Mouse (Mus musculus): ENCODE measurements around the gene Pcdh8. TPM values are rescaled to one million over a fixed set of nuclear protein-coding genes. Genes with fewer than 3 reads are reported as not detected.

The Pcdh8 gene
- total RNA-seq (2022): not detected

DNA sequence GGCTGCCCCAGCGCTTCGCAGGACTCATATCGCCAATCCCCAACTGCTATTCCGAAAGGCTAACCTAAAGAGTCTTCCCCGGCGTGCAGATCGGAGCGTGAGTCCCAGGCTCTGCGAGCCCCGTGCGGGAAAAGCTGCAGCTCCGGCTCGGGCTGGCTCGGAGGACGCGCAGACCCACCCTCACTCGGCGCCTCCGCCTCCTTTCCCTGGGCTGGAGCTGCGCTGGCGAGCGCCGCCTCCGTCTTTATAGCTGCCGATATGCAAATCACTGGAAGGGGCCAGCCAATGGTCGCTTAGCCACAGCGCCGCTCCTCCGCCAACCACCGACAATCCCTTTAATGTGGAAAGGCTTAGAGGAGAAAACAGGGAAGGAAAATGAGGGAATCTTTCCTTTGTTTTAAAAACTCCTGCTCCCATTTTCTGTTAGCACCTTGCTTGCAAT, at the start of gene Pcdh8:
TSS of gene Pcdh8 (minus strand) at position 219 of the 442 bp plus-strand sequence.
- DNase-seq (ENCODE audit: low spot score in 2 of 2): peak in 1 of 2 experiments; percentile 8

DNA sequence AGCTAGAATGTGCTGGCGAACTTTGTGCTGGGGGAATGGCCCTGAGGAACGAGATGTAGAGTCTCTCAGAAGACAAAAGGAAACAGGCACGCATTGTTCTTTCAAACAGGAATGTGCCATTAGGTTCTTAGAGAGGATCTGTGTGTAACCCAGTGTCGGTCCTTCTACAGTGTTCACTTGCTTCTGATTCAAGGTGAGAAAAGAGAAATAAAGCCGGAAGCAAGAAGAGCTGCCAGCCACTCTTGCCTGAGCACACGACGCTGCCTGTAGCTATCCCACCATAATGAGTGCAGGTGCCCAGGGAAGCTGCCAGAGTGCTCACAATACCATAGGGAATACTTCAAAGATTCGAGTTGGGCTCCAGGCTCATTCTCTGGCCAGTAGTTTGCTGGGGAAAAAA, 43.6 kb upstream of the Pcdh8 start:
- no peak for DNase-seq (ENCODE audit: low spot score in 2 of 2)

DNA sequence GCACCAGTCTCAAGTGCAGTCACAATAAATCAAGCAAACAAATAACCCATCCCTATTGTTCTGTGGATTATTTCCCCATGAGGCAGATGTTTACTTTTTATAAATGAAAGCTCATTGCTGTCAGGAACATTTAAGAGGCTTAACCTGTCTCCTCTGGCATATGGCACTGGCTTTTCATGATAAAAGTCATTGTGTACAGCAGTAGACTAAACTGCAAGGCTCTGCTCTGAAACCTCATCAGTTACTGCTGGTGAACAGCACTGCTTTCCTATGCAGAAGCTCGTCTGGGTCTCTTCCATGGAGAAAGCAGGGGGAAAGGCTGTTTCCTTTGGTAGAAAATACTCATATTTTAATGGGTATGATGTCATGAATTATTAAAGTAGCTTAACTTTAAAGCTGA, 43.0 kb upstream of the Pcdh8 start:
- DNase-seq (ENCODE audit: low spot score in 2 of 2): no peak

DNA sequence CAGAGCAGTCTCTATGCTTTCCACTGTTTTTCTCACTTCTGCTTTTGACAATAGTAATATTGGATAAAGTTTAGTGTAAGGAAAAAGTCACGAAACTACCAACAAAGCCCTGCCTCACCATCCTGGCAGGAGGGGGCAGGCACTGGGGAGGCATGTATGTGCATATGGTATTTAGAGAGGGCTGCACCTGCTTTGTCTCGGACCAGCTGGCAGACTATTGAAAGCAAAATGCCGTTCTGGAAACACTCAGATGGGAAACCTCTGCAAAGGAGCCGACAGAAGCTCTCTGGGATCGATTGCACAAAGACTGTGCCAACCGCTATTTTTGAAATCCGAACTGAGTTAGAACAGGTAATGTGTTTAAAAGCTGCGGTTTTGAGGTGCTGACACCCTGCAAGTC, 22.1 kb upstream of the Pcdh8 start:
- no peak for DNase-seq (ENCODE audit: low spot score in 2 of 2)

DNA sequence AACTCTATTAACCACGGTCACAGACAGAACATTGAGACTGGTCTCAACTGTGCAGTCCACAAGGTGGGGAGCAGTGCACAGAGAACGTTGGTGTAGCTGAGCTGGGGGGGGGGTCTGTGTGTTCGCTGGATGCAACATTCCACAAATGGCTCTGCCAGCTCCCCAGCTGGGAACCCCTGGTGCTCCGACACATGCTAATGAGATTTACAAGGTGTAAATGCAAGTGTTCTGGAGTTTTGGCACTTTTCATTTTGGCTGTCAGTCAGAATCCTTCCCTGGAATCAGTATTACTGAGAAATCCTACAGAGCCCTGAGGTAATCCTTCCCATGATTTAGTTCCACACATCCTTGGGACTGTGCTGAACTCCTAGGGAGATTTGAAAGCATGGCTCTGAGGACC, 18.4 kb upstream of the Pcdh8 start:
- no peak for DNase-seq (ENCODE audit: low spot score in 2 of 2)

DNA sequence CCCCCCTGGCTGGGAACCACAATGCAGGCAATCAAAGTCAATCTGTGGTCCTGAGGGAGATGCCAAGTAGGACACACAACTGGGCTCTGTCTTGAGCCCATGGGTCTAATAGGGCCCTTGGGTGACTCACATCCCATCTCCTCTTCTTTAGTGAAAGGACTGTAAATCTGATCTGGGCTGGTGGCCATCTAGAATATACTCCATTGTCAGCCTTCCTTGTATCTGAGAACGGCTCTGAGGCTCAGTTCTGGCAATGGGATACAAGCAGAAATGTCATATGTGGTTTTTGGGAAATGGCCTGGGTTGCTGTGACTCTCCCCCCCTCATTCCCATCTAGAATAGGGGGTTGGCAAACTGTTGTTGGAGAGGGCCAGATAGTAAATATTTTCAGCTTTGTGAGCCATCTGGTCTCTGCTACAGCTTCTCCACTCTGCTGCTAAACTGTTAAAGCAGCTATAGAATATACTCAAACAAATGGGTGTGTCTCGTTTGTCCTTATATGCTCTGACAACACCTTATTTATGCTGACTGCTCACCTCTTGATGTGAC, 17.6 kb upstream of the Pcdh8 start:
- DNase-seq (ENCODE audit: low spot score in 2 of 2): no peak

DNA sequence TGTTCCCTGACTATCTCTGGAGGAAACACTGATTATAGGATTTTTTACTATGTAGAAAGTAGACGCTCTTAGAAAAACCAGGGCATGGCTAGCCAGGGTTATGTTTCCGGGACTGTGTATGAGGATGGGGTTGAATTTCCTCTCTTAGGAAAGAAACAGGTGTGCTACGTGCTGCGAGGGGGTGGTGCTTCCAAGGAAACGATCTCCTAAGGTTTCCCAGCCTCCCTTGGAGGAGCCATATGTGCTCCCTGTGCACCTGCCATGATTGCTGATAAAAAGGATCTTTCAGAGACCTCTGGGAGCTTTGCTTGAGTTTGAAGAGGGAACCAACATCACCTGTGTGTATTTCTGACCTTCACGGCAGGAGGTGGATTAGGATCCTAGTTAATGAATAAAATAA, 16.8 kb upstream of the Pcdh8 start:
- no peak for DNase-seq (ENCODE audit: low spot score in 2 of 2)

DNA sequence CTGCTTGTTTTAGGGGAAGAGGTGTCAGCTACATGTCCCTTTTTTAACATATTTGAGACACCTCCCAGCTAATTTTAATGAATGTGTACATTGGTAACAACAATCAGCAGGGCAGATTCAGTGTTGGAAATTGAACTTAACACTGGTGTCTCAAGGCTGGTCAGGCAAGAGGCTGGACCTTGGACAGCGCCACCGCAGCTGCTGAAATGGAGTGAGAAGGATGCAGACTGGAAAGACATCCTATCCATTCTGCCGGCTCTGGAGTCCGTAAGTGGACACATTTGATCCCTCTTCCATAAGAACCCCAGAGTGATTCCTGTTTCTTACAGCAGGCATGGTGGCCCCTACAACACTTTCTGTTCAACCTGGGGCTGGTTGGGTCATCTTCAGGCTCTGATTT, 14.3 kb upstream of the Pcdh8 start:
- no peak for DNase-seq (ENCODE audit: low spot score in 2 of 2)

DNA sequence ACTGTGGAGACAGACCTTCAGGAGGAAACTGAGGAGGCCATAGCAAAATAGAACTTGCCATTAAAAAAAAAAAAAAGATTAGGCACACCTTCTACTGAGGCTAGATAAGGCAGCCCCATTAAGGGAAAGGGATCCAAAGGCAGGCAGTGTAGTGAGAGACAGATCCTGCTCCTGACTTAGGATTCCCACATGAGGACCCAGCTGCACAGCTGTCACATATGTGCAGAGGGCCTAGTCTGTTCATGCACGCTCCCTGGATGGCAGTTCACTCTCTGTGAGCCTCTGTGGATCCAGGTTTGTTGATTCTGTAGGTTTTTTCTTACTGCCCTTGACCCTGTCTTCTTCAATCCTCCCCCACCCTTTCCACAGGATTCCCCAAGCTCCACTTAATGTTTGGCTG, 9.8 kb upstream of the Pcdh8 start:
- DNase-seq (ENCODE audit: low spot score in 2 of 2): no peak

DNA sequence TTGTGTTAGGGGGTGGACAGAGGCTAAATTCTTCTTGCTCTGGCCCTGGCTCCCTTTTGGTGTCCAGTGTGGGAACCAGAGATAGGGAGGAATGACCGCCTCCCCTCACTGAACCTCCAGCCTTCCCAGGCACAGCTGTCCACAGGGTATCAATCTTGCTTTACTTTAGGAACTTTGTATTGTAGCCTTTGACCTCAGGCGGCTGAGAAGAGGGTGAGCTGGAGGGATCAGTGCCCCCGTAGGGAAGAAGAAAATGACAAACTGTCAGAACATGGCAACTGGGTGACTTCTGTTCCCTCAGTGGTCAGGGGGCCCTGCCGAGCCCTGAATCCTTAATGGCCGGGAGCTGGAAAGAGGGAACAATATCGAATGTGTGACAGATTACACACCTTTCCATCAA, 9.2 kb upstream of the Pcdh8 start:
- no peak for DNase-seq (ENCODE audit: low spot score in 2 of 2)

DNA sequence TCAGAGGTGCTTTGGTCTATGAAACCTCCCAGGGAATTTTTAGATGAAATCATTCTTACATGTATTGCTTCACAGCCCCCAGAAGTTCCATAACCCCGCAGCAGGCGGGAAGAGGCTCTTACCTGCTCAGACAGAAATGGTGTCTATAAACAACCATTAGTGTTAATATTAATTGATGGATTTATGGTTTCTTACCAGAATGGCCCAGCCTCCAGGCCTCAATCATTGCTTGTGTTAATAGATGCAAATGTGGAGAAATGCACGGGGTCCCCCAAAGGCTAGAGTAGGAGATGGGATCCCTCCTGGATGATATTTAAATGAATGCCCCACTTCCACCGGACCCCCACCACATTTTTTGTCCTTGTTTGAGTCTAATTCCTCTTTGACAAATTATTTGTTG, 8.7 kb upstream of the Pcdh8 start:
- no peak for DNase-seq (ENCODE audit: low spot score in 2 of 2)

DNA sequence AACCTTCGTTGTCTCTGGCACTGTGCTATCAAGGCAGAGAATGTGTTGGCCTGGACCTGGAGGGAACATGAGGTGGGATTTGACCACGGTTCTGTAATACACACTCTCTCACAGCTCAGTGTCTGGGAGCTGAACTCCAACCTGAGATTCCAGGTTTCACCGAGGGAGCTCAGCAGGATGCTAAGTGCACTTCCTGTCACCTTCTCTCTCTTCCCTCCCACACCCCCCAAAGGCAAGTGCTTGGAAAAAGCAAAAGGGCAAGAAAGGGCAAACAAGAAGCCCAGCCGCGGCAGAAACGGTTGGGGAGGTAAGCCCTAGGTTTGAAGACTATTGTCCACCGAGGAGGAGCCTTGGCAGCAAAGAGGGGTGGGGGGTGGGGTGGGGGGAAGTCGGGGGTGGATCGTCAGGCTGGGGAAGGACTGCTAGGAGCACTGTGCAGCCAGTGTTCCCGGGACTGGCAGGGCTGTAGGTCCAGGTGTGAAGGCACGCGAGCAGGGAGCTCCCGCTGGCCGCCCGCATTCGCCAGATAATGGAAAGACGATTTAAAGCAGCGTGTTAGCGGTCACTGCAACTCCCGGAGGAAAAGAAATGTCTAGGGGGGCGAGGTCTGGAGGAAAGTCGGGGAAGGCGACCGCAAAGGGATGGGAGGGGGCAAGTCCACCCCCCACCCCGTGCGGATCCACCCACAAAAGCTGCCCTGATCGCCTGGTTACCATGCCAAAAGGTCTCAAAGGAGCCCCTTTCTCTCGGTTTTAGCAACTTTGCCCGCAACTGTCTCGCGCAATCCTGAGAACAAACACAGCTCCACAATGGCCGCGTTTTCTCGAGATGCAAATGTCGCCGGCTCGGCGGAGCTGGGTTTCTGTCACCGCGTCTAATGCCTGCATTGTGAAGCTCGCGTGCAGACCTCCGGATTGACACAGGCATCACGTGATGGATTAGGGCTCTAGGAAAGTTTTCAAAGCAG, 2.6 kb upstream of the Pcdh8 start:
- DNase-seq (ENCODE audit: low spot score in 2 of 2): no peak

DNA sequence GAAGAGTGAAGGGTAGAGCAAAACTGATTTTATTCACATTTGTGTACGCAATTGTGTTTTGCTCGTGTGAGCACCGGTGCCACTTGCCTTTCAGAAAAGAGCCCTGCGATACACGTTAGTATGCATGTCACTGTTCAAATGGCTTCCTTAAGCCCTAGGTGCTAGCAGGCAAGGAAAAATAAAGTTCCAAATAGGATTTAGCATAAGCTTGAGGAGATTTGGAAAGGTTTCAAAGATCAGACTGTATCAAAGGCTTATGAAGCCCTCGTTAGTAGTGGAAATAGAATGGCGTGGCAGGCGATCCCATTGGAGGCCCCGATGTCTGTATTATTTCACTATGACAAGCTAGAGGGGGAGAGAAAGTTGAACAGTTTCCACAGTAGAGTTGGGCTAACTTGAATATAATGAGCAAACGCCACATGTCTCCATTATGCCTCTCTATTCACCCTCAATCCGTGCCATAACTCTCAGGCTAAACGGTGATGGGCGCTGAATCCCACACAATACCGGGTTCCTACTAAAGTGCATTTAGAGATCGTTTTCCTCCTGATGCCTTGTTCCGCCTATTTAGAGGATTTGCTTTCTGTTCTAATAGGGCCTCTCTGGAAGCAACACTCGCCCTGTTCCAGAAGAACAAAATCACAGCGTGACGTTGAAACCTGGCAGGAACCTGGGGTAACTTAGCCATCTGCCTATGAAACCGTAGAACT, 845 bp upstream of the Pcdh8 start:
- DNase-seq (ENCODE audit: low spot score in 2 of 2): no peak

DNA sequence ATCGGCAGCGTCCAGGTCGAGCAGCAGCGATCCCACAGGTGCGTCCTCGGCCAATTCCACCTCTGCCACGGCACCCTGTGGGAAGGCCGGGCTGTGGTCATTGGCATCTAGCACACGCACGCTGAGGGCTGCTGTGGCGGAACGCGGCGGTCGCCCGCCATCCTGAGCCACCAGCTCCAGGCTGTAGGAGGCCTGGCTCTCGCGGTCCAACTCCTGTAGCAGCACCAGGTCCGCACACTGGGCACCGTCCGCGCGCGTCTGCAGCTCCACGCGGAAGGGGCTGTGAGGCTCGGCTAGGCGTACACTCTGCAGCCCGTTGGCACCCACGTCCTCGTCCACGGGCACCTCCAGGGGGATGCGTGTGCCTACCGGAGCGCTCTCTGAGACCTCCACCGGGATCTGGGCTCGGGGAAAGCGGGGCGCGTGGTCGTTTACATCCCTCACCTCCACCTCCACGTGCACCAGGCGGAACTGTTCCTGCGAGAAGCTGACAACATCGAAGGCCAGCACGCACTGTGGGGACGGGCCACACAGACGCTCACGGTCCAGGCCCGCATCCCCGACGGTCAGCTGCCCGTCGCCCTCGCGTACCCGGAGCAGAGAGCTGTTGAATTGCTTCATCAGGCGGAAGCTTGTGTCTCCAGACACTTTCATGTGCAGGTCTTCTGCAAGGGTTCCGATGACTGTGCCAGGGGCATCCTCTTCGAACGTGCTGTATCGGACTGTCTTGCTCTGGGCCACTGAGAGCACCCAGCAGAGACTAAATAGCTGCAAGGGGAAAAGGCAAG, 612 bp downstream of the Pcdh8 start:
- no peak for DNase-seq (ENCODE audit: low spot score in 2 of 2)

DNA sequence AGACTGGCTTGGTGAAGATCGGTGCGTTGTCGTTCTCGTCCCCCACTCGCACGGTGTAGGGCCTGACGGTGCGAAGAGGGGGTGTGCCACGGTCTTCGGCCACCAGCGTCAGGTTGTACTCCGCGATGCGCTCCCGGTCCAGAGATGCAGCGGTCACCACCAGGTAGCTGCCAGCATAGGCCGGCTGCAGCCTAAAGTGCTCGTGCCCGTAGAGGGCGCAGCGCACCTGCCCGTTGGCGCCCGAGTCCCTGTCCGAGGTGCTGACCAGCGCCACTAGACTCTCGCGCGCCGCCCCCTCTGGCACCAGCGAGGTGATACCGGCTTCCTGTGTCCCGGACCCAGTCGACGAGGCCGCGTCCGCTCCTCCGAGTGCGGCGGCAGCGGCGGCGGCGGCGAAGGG, 1.5 kb downstream of the Pcdh8 start:
- peak; percentile 5 to 40 for DNase-seq (ENCODE audit: low spot score in 2 of 2)

DNA sequence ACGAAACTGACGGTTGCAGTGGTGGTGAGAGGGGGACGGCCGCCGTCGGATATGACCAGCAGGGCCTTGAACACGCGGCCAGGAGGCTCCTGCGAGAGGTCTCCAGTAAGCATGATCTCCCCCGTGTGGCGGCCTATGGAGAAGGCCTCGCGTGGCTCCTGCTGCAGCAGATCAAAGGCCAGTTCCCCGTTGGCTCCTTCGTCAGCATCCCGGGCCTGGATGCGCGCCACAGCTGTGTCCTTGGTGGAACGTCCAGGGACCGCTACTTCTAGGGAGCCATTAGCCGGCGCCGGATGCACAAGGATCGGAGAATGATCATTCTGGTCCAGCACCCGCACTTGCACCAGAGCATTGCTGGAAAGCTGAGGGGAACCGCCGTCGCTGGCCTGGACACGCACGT, 2.1 kb downstream of the Pcdh8 start:
- DNase-seq (ENCODE audit: low spot score in 2 of 2): no peak

DNA sequence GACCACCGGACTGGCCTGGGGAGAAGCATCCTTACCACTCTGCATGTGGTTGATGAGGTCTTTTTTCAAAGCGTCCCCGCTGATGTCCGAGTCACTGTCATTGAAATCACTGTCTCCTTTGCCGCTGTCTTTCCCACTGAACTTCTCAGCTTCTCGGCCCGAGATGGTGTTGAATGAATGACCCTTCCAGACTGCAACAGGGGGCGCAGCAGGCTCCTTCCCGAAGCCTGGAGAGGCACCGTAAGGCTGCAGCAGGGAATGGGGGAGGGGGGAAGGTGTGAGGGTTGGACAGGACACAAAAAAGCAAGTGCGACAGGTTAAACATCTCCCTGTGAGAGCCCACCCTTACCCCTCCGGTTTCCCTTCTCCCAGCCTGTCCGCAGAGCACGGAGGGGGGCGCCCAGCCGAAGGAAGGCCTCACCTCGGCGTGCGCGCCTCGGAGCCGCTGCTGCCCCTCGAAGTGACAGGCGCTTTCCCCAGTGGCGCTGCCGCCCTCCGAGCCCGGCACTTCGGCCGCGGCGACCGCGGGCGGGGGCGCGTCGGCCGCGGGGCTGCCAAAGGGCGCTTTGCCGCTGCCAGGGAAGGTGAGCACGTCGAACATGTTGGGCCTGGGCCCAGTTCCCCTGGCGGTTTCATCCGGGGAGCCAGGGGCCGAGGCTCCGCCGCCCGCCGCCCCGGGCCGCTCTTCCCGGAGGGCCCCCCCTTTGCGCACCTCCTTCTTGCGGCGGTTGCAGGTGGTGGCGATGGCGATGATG, 2.9 kb downstream of the Pcdh8 start:
- DNase-seq (ENCODE audit: low spot score in 2 of 2): no peak

DNA sequence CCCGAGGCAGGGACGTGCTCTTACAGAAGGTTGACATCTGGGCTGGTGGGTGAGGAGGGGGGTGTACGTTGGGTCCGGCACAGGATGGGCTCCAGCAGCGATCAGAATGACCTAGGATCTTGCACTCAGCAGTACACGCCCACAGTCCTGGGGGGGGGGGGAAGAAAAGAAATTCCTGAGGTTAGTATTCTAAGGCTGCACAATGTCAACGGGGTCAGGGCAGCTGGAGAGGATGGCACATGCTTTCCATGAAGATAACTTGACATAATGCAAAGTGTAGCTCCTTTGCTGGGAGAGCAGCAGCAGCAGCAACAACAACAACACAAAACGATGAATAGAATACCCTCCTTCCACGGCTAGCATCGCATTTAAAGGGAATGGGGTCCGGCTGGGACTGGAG, 3.5 kb downstream of the Pcdh8 start:
- no peak for DNase-seq (ENCODE audit: low spot score in 2 of 2)

DNA sequence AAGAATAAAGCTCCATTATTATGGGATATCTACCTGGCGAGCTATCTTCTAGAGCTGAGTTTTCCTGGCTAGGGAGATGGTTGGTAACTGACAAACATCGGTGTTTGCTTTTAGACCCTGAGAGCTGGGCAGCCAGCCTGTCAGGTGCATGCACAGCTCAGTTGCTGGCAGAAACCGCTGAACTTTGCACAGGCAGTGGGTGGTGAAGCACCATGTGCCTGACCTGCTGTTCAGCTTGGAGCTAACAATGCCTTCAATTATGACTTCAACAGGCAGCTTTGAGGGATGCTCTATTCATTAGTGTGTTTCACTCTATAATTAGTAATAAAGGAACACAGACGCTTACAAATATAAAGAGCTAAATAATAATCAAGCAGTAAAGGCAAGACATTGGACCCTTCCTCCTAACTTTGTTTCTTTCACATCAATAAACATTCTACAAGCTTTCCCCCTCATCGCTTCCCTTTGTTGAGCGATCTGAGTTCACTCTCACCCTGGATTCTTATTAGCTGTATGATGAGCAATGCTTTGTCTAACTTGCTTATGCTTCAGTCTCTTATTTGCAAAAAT, 5.8 kb downstream of the Pcdh8 start:
- DNase-seq (ENCODE audit: low spot score in 2 of 2): no peak

DNA sequence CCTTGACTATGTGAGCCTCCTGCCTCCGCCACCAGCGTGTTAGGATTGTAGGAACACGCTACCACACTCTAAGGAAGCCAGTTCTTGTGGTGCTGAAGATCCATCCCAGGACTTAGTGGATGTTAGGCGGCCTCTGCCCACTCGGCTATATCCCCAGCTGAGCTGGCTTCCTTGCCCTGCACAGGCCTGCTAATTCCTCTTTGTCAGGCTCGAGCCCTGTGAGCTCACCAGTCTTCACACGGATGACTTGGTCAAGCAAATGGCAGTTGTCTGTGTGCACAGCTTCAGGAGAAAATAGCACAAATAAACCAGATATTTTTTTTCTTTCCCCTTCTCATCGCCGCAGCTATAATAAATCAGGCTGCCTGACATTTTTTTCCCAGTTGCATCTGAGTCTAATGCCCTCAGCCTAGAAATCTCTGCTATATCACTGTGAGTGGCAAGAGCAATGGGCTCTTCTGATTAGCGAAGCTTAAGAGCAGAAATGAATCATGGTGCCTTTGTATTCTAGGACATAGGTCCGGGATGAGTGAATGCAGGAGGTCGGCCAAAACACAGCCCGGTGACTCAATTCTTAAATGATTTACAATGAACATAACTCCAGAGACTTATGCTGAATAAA, 16.4 kb downstream of the Pcdh8 start:
- DNase-seq (ENCODE audit: low spot score in 2 of 2): no peak

Measured in gastrocnemius, adult 8-10 months (tissue).